Mouse (Mus musculus): Measurements from ENCODE around the gene Gnl1.
"Not testable (repeated sequence)": the region's sequence is repeated elsewhere in the genome, so short reads cannot be mapped to it uniquely, and the experiment has no call there.

The Gnl1 gene

GRCm38 (mm10) chr17:35979401-35980362 lies at the start of gene Gnl1, which contains the start of gene Prr3:
Gene Gnl1 (plus strand): TSS chr17:35979851.
Gene Prr3 (minus strand): TSS chr17:35980236.
- in situ Hi-C loops (cut with MboI; ENCODE audit: low sequenced_read_pairs), result no loop called here

DNA sequence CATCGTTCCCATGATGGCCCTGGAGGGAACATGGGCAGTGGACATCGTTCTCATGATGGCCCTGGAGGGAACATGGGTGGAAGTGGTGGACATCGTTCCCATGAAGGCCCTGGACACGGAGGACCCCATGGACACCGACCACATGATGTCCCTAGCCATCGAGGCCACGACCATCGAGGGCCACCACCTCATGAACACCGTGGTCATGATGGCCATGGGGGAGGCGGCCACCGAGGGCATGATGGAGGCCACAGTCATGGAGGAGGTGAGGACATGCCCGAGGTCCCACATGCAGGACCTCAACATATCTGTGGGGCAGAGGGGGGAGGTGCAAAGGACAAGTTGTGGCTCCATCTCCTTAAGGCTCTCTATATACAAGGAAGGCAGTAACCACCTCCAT lies 49.0 kb upstream of the Gnl1 start:
- in situ Hi-C loops (cut with MboI; ENCODE audit: low sequenced_read_pairs), result no loop called here

GRCm38 (mm10) chr17:35932608-35933007 lies 47.0 kb upstream of the Gnl1 start:
- in situ Hi-C loops (cut with MboI; ENCODE audit: low sequenced_read_pairs), result no loop called here

GRCm38 (mm10) chr17:35935763-35936162 lies 43.9 kb upstream of the Gnl1 start:
- in situ Hi-C loops (cut with MboI; ENCODE audit: low sequenced_read_pairs), result not testable (repeated sequence)

DNA sequence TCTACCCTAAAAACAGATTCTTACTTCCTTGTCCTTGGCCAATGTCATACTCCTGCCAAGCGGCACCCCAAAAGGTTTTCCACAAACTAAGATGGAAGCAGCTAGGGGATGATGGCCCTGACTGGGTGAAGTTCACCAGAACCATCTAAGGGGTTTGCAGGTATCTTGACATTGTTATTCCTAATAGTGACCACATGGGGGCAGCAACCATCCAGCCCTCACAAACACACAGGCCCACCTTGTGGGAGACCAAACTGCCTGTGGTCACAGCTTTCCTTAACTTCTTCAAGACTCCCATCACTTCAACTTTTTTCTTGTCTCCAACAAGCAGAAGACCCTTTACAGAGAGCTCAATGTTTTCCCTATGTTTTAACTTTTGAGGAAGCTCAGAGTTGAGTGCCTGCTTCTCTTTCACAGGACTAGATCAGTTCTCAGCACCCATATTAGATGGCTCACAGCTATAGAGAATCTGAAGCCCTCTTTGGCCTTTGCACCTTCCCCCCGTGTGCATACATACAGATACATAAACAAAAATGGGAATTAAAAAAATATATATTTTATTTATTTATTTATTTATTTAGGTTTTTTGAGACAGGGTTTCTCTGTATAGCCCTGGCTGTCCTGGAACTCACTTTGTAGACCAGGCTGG lies 41.8 kb upstream of the Gnl1 start:
- in situ Hi-C loops (cut with MboI; ENCODE audit: low sequenced_read_pairs), result no loop called here

DNA sequence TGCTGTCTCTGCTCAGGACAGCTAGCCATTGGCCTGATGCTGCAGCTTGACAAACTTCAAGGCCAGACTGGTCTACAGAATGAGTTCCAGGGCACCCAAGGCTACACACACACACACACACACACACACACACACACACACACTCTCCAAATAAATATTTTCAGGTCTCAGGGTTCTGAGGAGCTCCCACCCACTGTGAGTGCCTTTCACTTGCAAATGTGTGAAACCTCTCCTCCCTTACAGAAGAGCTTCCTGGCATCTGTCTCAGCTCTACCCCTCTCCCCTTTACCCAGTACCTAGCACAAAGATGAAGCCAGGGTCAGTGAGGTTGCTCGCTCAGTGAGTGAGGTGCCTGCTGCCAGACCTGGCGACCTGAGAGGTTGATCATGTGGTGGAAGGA lies 40.5 kb upstream of the Gnl1 start:
- in situ Hi-C loops (cut with MboI; ENCODE audit: low sequenced_read_pairs), result no loop called here

- in situ Hi-C loops (cut with MboI; ENCODE audit: low sequenced_read_pairs), result no loop called here
Observed at GRCm38 (mm10) chr17:35939941-35940340, 39.7 kb upstream of the Gnl1 start.

- in situ Hi-C loops (cut with MboI; ENCODE audit: low sequenced_read_pairs), result not testable (repeated sequence)
Observed at GRCm38 (mm10) chr17:35950946-35951345, 28.7 kb upstream of the Gnl1 start.

- in situ Hi-C loops (cut with MboI; ENCODE audit: low sequenced_read_pairs), result not testable (repeated sequence)
Observed at GRCm38 (mm10) chr17:35952559-35952958, 27.1 kb upstream of the Gnl1 start.

DNA sequence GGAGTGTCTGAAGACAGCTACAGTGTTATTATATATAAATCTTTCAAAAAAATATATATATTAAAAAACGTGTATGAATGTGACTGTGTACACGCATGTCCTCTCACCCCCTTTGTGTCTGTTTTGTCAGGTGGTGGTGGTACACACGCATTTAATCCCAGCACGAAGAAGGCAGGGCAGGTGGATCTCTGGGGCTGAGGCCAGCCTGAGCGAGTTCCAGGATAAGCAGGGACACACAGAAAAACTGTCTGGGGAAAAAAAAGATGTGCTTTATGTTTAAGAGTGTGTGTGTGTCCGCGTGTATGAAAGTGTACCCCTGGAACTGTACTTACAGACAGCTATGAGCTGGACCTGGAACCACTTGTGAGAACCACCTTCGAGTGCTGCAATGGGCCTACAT lies 25.0 kb upstream of the Gnl1 start:
- in situ Hi-C loops (cut with MboI; ENCODE audit: low sequenced_read_pairs), result no loop called here

DNA sequence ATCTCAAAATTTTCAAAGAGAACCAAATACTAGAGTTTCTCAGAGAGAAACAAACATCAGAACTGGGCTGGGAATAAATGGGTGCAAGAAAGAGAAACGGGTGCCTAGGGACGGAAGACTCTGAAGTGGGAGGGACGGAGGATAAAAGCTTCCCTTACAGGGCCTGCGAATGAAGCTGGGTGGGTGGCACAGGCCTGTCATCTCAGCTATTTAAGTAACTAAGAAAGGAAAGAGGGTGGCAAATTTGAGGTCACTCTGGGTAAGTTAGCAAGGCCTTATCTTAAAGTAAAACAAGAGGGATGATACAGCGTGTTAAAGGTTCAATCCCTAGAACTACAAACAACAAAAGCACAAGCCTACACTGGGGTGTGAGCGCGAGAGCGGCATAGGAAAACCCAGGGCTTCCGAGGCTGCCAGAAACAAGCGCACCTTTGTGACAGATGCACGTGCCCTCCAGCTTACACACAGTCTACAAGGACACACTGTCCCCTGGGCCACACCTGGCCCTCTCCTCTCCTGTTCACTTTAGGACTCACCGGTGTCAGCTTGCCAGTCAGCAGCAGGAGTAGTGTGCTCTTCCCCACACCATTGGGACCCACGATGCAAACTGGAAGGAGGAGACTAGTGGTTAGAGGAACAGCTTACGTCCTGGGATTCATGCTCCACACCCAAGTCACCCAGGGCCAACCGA lies 21.0 kb upstream of the Gnl1 start:
- in situ Hi-C loops (cut with MboI; ENCODE audit: low sequenced_read_pairs), result no loop called here

- in situ Hi-C loops (cut with MboI; ENCODE audit: low sequenced_read_pairs), result no loop called here
Observed at GRCm38 (mm10) chr17:35963279-35963678, 16.4 kb upstream of the Gnl1 start.

DNA sequence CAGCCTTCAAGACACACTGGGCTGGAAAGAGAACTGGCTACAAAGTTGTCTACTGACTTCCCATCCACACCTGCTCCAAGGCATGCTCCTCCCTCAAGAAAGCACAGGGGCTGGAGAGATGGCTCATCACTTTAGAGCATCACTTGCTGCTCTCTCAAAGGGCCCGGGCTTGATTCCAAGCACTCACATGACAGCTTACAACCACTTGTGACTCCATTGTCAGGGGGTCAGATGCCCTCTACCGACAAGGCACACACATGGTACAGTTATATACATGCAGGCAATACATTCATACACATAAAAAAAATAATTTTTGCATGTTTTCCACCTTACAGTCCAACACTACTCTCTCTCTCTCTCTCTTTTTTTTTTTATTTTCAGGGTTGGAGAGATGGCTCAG lies 12.0 kb upstream of the Gnl1 start:
- in situ Hi-C loops (cut with MboI; ENCODE audit: low sequenced_read_pairs), result no loop called here

- in situ Hi-C loops (cut with MboI; ENCODE audit: low sequenced_read_pairs), result no loop called here
Observed at GRCm38 (mm10) chr17:35969418-35970389, 9.9 kb upstream of the Gnl1 start, which contains the start of gene Abcf1. Gene Abcf1 (minus strand): TSS chr17:35969761.

- in situ Hi-C loops (cut with MboI; ENCODE audit: low sequenced_read_pairs), result no loop called here
Observed at GRCm38 (mm10) chr17:35972131-35972530, 7.5 kb upstream of the Gnl1 start.

DNA sequence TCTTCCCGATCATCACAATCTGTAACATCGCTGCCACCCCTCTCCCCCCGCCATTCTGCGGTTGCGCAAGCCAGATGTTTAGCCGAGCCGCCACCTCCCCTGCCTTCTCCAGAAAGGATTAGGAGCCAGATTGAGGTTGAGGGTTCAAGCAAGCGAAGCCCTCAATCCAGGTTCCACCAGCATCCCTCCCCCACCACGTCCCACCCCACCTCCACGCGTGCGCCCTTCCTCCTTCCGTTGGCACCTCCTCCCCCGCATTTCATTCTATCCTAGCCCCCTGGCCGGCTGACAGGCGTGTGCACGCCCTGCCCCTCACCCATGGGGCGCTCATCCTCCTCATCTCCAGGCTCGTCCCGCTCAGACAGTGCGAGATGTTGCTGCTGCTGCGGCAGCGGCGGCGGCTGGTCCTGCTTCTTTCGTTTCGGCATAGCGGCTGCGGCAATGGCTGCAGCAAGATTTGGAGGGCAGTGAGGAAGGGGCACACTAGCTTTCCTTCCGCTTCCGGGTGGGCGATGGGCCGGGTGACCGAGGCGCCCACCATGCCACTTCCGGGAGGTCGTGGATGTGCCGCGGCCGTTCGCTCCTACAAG lies 745 bp upstream of the Gnl1 start:
- in situ Hi-C loops (cut with MboI; ENCODE audit: low sequenced_read_pairs), result no loop called here

DNA sequence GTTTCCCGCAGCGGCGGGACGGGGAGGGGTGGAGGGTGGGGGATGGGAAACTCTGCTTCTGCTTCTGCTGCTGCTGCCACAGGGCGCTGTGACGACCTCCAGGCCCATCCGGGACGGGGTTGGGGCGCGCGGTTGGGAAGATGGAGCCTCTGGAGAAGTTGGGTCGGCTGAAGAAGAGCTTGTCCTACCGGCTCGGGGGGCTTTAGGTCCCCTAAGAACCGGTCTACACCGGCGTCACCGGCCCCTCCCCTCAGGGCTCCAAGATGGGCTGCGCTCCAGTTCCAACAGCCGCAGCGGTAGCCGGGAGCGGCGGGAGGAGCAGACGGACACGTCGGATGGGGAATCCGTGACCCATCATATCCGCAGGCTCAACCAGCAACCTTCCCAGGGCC lies 708 bp downstream of the Gnl1 start:
- in situ Hi-C loops (cut with MboI; ENCODE audit: low sequenced_read_pairs), result no loop called here

DNA sequence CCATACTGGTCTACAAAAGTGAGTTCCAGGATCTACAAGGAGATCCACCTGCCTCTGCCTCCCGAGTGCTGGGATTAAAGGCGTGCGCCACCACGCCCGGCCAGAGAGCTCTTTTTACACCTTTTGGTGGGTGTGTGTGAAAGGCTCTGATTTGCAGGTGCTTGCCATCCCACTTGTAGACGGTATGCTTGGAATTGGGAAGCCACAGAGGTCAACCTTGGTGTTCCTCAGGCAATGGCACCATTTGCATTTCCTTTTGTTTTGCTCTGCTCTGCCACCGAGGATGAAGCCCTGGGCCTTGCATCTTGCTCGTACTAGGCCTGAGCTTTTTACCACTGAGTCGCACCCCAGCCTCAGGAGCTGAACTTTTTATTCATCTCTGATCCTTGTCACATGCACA lies 2.1 kb downstream of the Gnl1 start:
- in situ Hi-C loops (cut with MboI; ENCODE audit: low sequenced_read_pairs), result no loop called here

DNA sequence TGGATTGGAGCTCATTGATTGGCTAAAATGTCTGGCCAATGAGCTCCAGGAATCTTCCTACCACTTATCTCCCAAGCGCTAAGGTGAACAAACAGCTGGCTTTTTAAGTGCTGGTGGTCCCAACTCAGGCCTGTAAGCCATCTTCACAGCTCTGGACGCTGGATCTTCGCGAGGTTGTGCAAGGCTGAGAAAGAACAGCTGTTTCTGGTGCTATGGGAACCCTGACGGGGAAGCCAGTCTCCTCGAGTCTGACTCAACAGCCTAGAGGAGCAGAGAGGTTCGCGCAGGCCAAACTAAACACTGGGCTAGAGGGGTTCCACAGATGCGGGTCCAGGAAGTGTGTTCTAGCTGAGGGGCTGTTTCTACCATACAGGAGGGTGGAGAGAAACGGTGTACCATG lies 12.1 kb downstream of the Gnl1 start:
- in situ Hi-C loops (cut with MboI; ENCODE audit: low sequenced_read_pairs), result no loop called here

DNA sequence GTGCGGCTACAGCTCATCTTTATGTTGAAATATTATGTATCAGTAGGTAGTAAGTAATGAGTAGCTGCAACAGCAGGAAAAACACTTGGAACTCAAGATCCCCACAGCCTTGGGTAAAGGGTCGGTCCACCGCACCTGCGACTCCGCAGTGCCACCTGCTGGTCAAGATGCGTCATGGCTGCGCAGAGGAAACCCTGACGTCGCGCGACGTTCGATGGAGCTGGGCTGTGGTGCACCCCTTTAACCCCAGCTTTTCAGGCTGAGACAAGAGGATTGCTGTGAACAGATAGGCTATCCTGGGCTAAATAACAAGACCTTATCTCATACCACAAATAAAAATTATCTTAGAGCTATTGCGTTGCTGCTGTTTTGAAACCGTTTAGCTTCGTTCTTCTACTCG lies 14.0 kb downstream of the Gnl1 start:
- in situ Hi-C loops (cut with MboI; ENCODE audit: low sequenced_read_pairs), result no loop called here

All from CH12F3 (cell line).